Mouse (Mus musculus) heart, adult 18-20 months (tissue): Measurements from ENCODE around the gene F2. TPM values are rescaled to one million over a fixed set of nuclear protein-coding genes. Genes with fewer than 3 reads are reported as not detected.

Source experiments
- total RNA-seq, 2 experiments: library from RNA; stranded (reverse); gene quantifications; 2 replicates each; pipeline ENCODE4 v1.2.3; 2021

The F2 gene
- total RNA-seq, 2 experiments from 2014 or later, result not detected

Other genes starting within 250 kb of the F2 start
- 10 to 100 TPM in 1 of 2 experiments, 1 to 10 TPM in 1; 7.7 to 14.7 TPM for gene 1110051M20Rik, start 191.7 kb downstream of the F2 start, total RNA-seq
- gene Lrp4, start 178.9 kb downstream of the F2 start, total RNA-seq, result 10 to 100 TPM in 1 of 2 experiments, 1 to 10 TPM in 1; 9.4 to 10.4 TPM
- 10 to 100 TPM; 49.1 to 50.4 TPM for gene Ckap5, start 109.7 kb downstream of the F2 start, total RNA-seq
- gene Zfp408, start 13.4 kb upstream of the F2 start, total RNA-seq, result 1 to 10 TPM; 3.6 to 4.6 TPM
- 10 to 100 TPM; 22.1 to 26.5 TPM for gene Arhgap1, start 13.4 kb upstream of the F2 start, total RNA-seq
- gene Atg13, start 74.2 kb upstream of the F2 start, total RNA-seq, result 10 to 100 TPM; 49.7 to 53.9 TPM
- 1 to 10 TPM; 8.0 to 8.4 TPM for gene Harbi1, start 74.4 kb upstream of the F2 start, total RNA-seq
- gene Ambra1, start 93.7 kb upstream of the F2 start, total RNA-seq, result 10 to 100 TPM; 14.5 to 16.6 TPM